Mouse (Mus musculus) spleen, adult 2 months (tissue): Measurements from ENCODE around the gene Ccdc180. TPM values are rescaled to one million over a fixed set of nuclear protein-coding genes. Genes with fewer than 3 reads are reported as not detected.

Experiments used
- DNase-seq, 2 experiments: peaks; one replicate each; pipeline versions ENCODE4 v3.0.0 to v3.0.0-alpha.2; 2012 to 2021; ENCODE audit warnings: low spot score in 2 of 2, low read depth in 1 of 2
- H3K27ac ChIP-seq: fragments of 200-500 bp; 2 replicates; pipeline ENCODE4 v1.5.1; 2012; ENCODE audit warnings: low read length, inconsistent platforms; ENCODE audit not compliant: insufficient read depth
- H3K27me3 ChIP-seq: fragments of 200-500 bp; 2 replicates; pipeline ENCODE4 v1.6.1; 2012; ENCODE audit warnings: mild to moderate bottlenecking, moderate library complexity, low read length, inconsistent platforms; ENCODE audit not compliant: control insufficient read depth, insufficient read depth
- H3K36me3 ChIP-seq: fragments of 200-500 bp; 2 replicates; pipeline ENCODE4 v1.6.1; 2012; ENCODE audit warnings: mild to moderate bottlenecking, low read length, inconsistent platforms; ENCODE audit not compliant: control insufficient read depth, insufficient read depth
- H3K4me1 ChIP-seq: fragments of 200-500 bp; 2 replicates; pipeline ENCODE4 v1.6.1; 2011; ENCODE audit warnings: inconsistent platforms; ENCODE audit not compliant: control insufficient read depth, insufficient read depth, insufficient read length
- H3K4me3 ChIP-seq: fragments of 200-500 bp; 2 replicates; pipeline ENCODE4 v1.5.1; 2011; ENCODE audit warnings: mild to moderate bottlenecking, inconsistent platforms; ENCODE audit not compliant: insufficient read depth, insufficient read length; ENCODE audit errors: extremely low read depth
- CTCF ChIP-seq: fragments of 200-500 bp; IDR thresholded peaks from 2 replicates; pipeline ENCODE4 v1.5.1; 2011; ENCODE audit warnings: mild to moderate bottlenecking, inconsistent platforms; ENCODE audit not compliant: insufficient read depth, insufficient read length, insufficient replicate concordance; ENCODE audit errors: extremely low read depth
- POLR2A ChIP-seq: fragments of 200-500 bp; IDR thresholded peaks from 2 replicates; pipeline ENCODE4 v1.6.1; 2011; ENCODE audit warnings: low read depth, low read length, inconsistent platforms
- WGBS: fragments of 180-500 bp; shearing (Covaris S2); methylation state at CpG from one replicate; pipeline ENCODE4 v1.1.7; 2018; 5-methylcytosine and 5-hydroxymethylcytosine counted together
- polyA plus RNA-seq: library from polyadenylated mRNA; depleted of rRNA; stranded (reverse); fragments of >200 nt; gene quantifications from 2 replicates; pipeline ENCODE4 v1.2.3, GENCODE M21; 2012; rRNA removed

Ccdc180 gene
- polyA plus RNA-seq, 1 experiment, result not detected

GRCm38 (mm10) chr4:45979916-45980315 is 89.8 kb downstream of the Ccdc180 start:
- no peak for DNase-seq
- WGBS, result 76% methylated on average over 2 of the region's 2 CpGs
- H3K27me3 ChIP-seq, result no peaks in the 10 kb centered on the region

GRCm38 (mm10) chr4:45981054-45981453 is 91.0 kb downstream of the Ccdc180 start:
- no peak for TF ChIP-seq CTCF
- no peak for TF ChIP-seq POLR2A
- no peaks in the 10 kb centered on the region for H3K27me3 ChIP-seq
- no peaks in the 10 kb centered on the region for H3K4me1 ChIP-seq
- H3K27ac ChIP-seq, result no peak overlapping the region
- DNase-seq, result no peak
- no peaks in the 10 kb centered on the region for H3K36me3 ChIP-seq
- no peak overlapping the region for H3K4me3 ChIP-seq

More at GRCm38 (mm10) chr4:45979916-45980315, 89.8 kb downstream of the Ccdc180 start:
- Histone ChIP-seq H3K4me3 (no peak overlapping the region), H3K27ac (no peak overlapping the region), H3K36me3 (no peaks in the 10 kb centered on the region), H3K4me1 (no peaks in the 10 kb centered on the region)
- TF ChIP-seq POLR2A (no peak), CTCF (no peak)

GRCm38 (mm10) chr4:45990427-45991135 is 100.5 kb downstream of the Ccdc180 start:
- TF ChIP-seq POLR2A (no peak), CTCF (no peak)
- WGBS, result 86% methylated on average over 6 of the region's 6 CpGs

GRCm38 (mm10) chr4:45998536-45998935 is 108.4 kb downstream of the Ccdc180 start:
- Histone ChIP-seq H3K27ac (no peak overlapping the region), H3K4me3 (no peak overlapping the region), H3K27me3 (no peaks in the 10 kb centered on the region), H3K4me1 (no peaks in the 10 kb centered on the region), H3K36me3 (peaks cover 5% of the 10 kb centered on the region)
- TF ChIP-seq POLR2A (no peak), CTCF (no peak)
- DNase-seq, result no peak
- 91% methylated on average over 4 of the region's 4 CpGs for WGBS

More at GRCm38 (mm10) chr4:45990427-45991135, 100.5 kb downstream of the Ccdc180 start:
- no peak overlapping the region for H3K4me3 ChIP-seq
- no peak overlapping the region for H3K27ac ChIP-seq
- peaks cover 19% of the 10 kb centered on the region for H3K36me3 ChIP-seq
- H3K27me3 ChIP-seq, result no peaks in the 10 kb centered on the region
- no peak for DNase-seq
- no peaks in the 10 kb centered on the region for H3K4me1 ChIP-seq

Other genes with a start within 250 kb of the Ccdc180 start
- 4.1 and 5.5 TPM in 2 replicates for gene Aldh1b1, start 91.3 kb upstream of the Ccdc180 start, polyA plus RNA-seq
- 0.05 TPM in 1 of 2 replicates, not detected in the other for gene Igfbpl1, start 63.4 kb upstream of the Ccdc180 start, polyA plus RNA-seq
- 4.8 and 6.6 TPM in 2 replicates for gene Stra6l, start 41.6 kb upstream of the Ccdc180 start, polyA plus RNA-seq
- 5.1 and 5.2 TPM in 2 replicates for gene Tdrd7, start 75.0 kb downstream of the Ccdc180 start, polyA plus RNA-seq
- 2.9 and 5.2 TPM in 2 replicates for gene Tmod1, start 148.6 kb downstream of the Ccdc180 start, polyA plus RNA-seq
- gene Ncbp1, start 248.3 kb downstream of the Ccdc180 start, polyA plus RNA-seq, result 16.2 and 17.0 TPM in 2 replicates
- gene Tstd2, start 248.4 kb downstream of the Ccdc180 start, polyA plus RNA-seq, result 8.9 and 12.1 TPM in 2 replicates